Mouse (Mus musculus) heart, postnatal 0 days (tissue): ENCODE measurements around the gene Hoxa11.

ENCODE experiments used
- CTCF ChIP-seq: IDR thresholded peaks from 2 replicates; pipeline ENCODE4 v1.5.1; 2016; ENCODE audit warnings: antibody characterized with exemption, control low read depth, low read depth
- EP300 ChIP-seq: IDR thresholded peaks from 2 replicates; pipeline ENCODE4 v1.6.1; 2016; ENCODE audit warnings: antibody characterized with exemption, low read depth

GRCm38 (mm10) chr6:52221993-52222685 lies 23.5 kb downstream of the Hoxa11 start:
- no peak for TF ChIP-seq CTCF
- TF ChIP-seq EP300: no peak
